Mouse (Mus musculus): ENCODE measurements around the gene Trim23. TPM values are rescaled to one million over a fixed set of nuclear protein-coding genes. Genes with fewer than 3 reads are reported as not detected.
"Not testable (repeated sequence)": the region's sequence is repeated elsewhere in the genome, so short reads cannot be mapped to it uniquely, and the experiment has no call there.

Gene Trim23
- 13.4 and 13.6 TPM in 2 replicates for total RNA-seq (2014; fragmentation: Nextera tagmentation)
- 29.4 and 33.7 TPM in 2 replicates for total RNA-seq (2017)

DNA sequence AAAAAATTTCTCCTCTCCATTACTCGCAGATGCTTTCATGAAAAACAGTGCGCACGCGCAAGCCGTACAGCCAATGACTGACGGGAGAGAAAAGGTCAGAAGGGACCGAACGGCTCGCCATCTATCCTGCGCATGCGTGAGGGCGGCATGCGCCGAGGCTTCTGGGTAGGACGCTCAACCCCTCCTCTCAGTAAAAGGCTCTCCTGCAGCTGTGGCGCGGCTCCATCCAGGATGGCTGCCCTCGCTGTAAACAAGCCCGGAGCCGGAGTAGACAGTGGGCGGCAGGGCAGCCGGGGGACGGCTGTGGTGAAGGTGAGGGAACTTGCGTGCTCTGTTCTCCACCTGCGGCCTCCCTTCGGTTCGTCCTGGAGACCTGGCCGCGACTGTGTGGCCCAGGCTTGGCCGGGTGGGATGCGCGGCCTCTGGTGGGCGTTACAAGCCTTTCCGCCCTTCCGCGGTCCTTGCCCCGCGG, at the start of gene Trim23:
TSS of gene Trim23 (plus strand) at position 148 of the 472 bp plus-strand sequence.
- ATAC-seq (replicated peaks; ENCODE audit: low FRiP score, low TSS enrichment, poor library complexity, severe bottlenecking), result peak; percentile 91

DNA sequence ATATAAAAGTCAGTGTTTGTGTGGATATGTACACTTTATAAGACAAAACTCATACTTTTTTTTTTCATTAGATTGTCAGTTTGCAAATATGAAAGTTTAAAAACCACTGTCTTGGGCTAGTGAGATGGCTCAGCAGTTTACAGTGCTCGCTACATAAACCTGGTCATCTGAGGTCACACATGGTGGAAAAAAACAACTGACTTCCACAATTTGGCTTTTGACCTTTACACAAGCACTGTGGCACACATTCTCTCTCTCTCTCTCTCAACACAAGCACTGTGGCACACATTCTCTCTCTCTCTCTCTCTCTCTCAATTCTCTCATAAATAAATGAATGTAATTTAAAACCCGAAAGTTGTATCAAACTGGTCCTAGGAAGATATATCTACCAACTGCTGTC, 46.0 kb upstream of the Trim23 start:
- ATAC-seq (replicated peaks; ENCODE audit: low FRiP score, low TSS enrichment, poor library complexity, severe bottlenecking), result no peak

DNA sequence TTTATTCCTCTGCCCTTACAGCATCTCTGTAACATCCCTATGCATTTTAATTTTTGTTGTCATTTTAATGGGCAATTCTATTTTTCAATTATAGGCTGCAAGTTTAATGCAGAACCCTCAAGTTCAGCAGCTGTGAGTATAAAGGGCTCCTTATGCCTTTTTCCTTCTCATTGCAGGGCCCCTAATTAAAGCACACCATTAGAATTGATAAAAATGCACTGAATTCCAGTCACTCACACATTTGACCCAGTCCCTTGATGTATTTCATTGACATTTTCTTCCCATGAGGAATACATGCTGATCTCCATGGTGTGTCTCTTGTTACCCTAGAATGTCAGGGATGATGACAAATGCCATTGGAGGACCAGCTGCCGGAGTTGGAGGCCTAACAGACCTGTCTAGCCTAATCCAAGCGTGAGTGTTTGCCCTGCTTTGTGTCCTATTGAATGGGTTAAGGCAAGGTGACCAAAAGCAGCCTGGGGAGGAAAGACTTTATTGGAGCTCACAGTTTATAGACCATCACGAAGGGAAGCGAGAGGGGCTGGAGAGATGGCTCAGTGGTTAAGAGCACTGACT, 44.0 kb upstream of the Trim23 start:
- ATAC-seq (replicated peaks; ENCODE audit: low FRiP score, low TSS enrichment, poor library complexity, severe bottlenecking), result no peak

DNA sequence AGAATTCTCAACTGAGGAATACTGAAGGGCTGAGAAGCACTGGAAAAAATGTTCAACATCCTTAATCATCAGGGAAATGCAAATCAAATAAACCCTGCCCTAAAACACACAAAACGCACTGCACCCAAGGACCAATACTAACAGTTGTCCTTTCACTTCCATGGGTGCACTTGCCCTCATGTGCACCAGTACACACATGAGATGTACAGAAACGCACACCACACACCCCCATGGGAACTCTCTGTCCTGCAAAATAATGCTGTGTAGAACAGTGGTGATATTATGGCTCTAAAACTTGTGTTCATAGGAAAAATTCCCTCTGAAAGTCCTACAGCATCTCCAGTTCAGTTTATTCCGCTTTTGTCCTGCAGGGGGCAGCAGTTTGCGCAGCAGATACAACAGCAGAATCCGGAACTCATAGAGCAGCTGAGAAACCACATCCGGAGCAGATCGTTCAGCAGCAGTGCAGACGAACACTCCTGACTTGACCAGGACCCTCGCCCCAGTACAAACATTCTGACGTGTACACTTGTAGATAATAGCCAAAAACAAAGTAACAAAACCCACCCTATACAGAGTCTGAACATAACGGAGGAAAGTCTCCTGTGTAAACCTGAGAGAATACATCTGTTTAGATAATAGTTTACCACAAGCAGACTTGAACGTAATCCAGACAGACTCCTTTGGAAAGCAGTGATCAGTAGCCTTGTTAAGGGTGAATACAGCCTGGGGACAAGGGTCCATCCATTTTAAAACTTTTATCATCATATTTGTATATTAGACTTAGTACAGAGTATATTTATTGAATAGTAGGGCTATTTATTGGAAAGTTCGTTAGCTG, 39.0 kb upstream of the Trim23 start:
- peak; percentile 94 for ATAC-seq (replicated peaks; ENCODE audit: low FRiP score, low TSS enrichment, poor library complexity, severe bottlenecking)

DNA sequence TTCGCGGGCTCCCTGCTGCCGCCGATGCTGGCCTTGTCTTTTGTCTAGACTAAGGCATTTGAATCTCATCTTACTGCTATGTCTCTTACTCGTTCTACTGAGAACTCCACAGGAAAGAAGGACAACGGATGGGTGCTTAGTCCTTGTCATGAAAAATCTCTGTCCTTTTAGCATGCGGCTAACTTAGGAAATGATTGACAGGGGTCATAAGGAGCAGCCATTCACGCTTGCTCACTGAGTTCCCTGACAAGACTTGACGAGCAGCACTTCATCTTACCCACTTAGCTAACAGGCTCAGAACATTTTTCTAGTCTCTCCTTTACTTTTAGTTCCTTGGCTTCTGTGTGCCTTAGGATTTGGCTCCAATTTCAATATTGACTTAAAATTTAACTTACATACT, 33.7 kb upstream of the Trim23 start:
- ATAC-seq (replicated peaks; ENCODE audit: low FRiP score, low TSS enrichment, poor library complexity, severe bottlenecking), result no peak

DNA sequence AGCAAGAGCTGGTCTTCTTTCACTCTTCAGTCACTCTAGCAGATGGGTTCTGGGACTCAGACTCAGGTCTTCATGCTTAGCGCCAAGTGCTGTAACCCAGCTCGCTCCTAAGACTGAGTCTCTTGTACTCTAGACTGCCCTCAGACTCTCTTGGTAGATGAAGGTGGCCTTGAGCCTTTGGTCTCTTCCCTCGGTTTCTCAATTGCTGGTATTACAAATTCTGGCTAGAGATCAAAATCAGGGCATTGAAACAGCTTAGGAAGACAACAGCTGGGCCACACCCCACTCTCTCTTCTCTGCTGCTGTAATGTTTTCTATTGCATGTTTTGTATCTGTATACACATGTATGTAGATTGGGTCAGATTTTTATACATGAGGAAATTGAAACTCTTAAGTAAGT, 33.0 kb upstream of the Trim23 start:
- no peak for ATAC-seq (replicated peaks; ENCODE audit: low FRiP score, low TSS enrichment, poor library complexity, severe bottlenecking)

DNA sequence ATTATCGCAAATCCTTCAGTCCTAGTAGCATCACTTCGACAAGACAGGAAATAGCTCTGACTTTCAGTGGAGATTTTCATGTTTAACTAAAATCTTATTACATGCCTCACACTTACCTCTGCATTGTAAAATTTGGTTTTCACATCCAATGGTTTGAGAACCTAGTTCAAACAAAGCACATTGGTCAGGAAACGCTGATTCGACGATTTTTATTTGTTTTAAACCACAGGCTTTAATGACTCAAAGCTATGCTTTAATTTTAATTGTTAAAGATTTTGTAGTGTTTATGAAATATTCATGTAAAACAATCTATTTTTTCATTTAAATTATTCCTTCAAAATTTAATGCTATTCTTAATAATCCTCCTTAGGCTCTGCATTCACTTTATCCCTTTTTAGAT, 24.4 kb upstream of the Trim23 start:
- no peak for ATAC-seq (replicated peaks; ENCODE audit: low FRiP score, low TSS enrichment, poor library complexity, severe bottlenecking)

DNA sequence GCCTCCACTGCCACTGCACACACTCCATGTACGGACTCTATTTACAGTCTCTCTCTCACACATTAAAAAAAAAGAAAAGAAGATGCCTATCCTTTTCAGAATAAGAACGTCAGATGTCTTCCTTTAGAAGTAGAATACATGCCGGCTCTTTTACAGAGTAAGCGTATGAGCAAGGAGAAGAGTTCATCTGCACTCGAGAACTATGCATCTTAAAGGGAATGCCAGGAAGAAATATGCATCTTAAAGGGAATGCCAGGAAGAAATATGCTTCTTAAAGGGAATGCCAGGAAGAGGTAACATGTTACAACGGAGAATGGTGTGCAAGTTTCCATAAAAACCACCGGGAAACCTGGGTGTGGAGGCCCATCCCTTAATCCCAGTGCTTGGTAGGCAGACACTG, 23.5 kb upstream of the Trim23 start:
- no peak for ATAC-seq (replicated peaks; ENCODE audit: low FRiP score, low TSS enrichment, poor library complexity, severe bottlenecking)

DNA sequence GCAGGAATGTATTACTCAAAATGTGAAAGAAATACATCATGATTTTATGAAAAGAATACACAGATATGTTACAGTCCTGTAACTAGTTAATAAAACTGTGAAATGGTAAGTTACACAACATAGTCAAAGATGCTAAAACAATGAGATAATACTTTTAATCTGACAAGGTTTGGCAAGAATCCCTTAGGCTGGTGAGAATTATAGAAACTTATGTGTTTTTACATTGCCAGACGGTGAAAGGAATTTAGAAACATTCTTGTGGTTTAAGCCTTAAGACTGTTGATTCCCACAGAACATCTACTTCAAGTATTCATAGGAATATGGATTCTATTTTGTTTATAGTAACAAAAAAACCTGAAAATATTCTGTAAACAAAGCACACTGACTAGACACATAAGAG, 22.9 kb upstream of the Trim23 start:
- ATAC-seq (replicated peaks; ENCODE audit: low FRiP score, low TSS enrichment, poor library complexity, severe bottlenecking), result no peak

DNA sequence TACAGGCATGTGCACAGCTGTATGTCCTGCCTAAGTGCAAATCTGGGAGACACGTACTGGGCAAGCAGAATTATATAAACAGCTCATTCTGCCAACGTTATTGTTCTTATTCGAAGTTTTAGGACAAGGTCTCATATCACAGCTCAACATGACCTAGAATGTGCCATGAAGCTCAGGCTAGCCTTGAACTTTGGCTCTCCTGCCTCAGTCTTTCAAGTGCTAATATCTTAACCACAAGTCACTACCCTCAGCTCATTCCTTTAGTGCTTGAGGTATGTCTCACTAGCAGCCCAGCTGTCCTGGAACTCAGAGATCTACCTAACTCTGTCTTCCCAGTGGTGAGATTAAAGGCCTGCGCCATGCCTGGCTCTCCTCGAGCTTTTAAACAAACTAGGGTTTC, 6.9 kb upstream of the Trim23 start:
- no peak for ATAC-seq (replicated peaks; ENCODE audit: low FRiP score, low TSS enrichment, poor library complexity, severe bottlenecking)

DNA sequence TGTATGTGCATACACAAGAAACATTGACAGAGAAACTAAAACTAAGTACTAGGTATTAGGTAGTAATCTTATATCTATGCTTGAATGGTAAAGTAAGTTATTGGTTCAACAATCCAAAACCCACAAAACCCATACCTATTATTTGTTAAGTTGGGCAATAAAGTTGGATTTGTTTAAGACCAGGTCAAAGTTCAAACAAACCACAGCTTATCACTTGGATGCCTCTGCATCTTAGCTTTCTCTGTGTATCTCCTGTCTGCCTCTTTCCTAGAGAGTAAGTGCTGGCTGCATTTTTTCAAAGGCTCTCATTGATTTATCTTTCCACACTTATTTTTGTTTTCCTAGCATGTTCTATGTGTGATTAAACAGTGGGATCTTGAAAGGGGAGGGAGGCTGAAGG, 6.1 kb upstream of the Trim23 start:
- peak; percentile 20; the same call in 1 of the 2 replicates for ATAC-seq (replicated peaks; ENCODE audit: low FRiP score, low TSS enrichment, poor library complexity, severe bottlenecking)

DNA sequence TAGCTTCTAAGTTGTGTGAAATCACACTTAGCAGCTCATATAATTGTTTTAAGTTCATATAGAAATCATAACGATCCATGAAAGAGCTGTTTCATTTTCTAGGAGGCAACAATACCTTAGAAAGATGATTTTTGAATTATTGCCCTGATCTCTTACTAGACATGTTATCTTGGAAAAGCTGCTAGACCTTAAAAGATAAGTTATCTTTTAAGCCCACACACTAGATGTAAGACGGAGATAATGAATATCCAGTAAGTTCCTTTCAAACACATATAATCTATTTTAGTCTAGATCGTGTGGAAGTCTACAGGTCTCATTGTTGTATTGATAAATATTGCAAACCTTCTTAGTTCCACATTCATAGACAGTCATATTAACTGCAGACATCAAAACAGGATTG, 1.7 kb upstream of the Trim23 start:
- no peak for ATAC-seq (replicated peaks; ENCODE audit: low FRiP score, low TSS enrichment, poor library complexity, severe bottlenecking)

DNA sequence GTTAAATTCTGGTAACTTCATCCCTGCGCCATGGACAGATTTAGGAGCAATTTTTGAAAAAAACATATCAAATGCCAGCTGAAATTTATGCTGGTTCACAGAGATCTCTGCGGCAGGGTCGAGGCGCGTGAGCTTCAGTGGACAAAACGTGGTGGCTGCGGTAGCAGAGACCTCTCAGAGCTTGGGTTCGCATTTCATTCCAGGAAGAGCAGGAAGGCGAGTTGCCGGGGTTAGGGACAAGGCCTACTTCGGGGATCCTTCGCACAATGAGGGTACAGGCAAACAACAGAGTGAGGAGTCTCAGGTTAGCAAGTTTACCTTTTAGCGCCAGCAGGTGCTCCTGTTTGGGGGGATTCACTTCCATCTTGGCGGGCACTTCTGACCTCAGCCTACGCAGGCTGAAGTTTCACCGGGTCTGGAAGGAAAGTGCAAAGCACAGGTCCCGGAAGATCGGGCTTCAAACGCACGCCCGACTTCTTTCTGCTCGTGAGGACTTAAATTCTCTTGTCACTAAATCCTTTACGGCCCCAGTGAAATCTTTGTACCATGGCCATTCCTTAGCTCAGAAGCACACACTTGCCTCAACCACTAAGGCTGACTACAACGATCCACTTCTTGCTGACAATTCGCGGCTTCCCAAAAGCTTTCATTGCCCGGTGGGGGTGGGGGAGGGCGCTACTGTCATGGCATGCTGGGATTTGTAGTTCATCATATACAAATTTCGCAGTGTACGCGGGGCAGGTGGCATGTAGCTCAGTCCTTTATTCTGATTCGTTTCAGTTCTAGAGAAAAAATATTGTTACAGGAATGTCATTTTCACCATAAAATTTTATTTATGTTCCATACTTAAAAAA, 574 bp upstream of the Trim23 start, which contains the start of gene Trappc13:
TSS of gene Trappc13 (minus strand) at position 674 of the 854 bp plus-strand sequence.
- ATAC-seq (replicated peaks; ENCODE audit: low FRiP score, low TSS enrichment, poor library complexity, severe bottlenecking), result peak; percentile 72

DNA sequence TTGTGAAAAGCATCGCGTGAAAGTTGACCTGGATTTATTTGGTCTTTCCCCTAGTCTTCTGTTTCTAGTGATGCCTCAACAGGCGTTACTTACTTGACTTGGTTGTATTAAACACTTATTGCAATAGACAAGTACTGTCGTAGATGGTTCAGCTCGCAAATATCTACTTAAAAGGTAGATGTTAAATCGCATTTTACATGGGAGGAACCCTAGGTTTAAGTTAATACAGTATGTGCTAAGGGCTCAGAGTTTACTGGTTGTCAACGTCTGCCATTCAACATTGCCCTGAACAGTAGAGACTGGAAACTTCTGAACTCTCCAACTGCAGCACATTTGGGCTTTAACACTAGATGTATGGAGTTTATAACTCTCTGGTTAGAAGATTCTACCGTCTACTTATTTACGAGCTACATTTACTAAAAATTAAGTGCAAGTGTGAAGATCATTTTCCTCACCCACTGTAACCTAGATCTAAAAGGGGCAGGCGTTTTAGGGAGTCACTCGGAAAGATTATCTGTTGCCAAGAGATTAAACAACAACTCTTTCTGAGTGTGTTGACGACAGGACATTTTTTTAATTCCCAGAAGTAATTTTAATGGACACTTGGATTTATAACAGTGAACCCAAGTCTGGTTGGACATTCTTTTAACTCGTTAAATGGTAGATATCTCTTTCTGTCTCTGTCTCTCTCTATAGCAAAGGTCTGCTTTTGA, 735 bp downstream of the Trim23 start:
- ATAC-seq (replicated peaks; ENCODE audit: low FRiP score, low TSS enrichment, poor library complexity, severe bottlenecking), result peak; percentile 49

DNA sequence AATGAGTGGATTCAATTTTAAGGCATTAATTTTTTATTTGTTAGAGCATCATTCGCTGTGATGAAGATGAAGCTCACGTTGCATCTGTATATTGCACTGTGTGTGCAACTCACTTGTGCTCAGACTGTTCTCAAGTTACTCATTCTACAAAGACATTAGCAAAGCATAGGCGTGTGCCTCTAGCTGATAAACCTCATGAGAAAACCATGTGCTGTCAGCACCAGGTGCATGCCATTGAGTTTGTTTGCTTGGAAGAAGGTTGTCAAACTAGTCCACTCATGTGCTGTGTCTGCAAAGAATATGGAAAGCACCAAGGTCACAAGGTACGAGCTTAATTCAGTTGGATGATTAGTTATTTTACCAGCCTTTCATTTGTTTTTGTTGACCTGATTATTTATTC, 8.8 kb downstream of the Trim23 start:
- no peak for ATAC-seq (replicated peaks; ENCODE audit: low FRiP score, low TSS enrichment, poor library complexity, severe bottlenecking)

DNA sequence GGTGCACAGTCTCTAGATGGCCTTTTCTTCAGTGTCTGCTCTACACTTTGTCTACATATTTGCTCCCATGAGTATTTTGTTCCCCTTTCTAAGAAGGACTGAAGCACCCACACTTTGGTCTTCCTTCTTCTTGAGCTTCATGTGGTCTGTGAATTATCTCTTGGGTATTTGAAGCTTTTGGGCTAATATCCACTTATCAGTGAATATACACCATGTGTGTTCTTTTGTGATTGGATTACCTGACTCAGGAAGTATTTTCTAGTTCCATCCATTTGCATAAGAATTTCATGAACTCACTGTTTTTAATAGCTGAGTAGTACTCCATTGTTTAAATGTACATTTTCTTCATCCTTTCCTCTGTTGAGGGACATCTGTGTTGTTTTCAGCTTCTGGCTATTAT, 17.3 kb downstream of the Trim23 start:
- not testable (repeated sequence) for ATAC-seq (replicated peaks; ENCODE audit: low FRiP score, low TSS enrichment, poor library complexity, severe bottlenecking)

DNA sequence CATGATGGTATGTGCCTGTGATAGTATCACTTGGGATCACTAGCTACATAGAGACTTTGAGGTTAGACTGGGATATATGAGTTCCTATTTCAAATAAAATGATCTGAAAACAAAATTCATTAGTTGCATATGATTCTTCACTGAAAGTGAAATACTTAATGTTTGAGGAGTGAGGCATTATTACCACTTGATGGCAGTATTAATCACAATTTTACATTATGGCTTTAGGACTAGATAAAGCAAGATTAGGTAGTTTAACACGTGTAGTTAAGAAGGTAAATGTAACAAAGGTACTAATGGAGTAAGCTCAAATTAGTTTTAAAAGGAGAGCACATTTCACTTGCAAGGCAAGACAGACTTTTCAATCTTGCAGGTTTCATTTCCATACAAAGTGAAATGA, 25.7 kb downstream of the Trim23 start:
- 0 out of 2 replicates have a peak, but pooled peaks have one; percentile 67 for ATAC-seq (replicated peaks; ENCODE audit: low FRiP score, low TSS enrichment, poor library complexity, severe bottlenecking)

DNA sequence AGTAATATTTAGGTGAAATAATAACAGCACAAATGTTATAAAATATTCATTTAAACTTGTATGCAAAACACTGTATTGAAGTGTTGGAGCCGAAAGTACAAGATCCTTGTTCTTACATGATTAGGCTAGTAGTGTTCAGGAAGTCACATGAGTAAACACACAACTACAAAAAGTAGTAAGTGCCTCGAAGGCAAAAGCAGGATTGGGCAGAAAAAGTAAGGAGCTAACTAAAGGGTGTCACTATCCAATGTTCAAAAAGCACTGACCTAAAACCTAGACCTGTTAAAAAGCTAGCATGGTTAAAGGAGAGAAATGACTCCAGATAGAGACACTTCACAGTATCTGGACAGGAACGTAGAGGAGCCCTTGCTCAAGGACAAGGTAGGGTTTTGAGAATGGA, 48.9 kb downstream of the Trim23 start:
- no peak for ATAC-seq (replicated peaks; ENCODE audit: low FRiP score, low TSS enrichment, poor library complexity, severe bottlenecking)

DNA sequence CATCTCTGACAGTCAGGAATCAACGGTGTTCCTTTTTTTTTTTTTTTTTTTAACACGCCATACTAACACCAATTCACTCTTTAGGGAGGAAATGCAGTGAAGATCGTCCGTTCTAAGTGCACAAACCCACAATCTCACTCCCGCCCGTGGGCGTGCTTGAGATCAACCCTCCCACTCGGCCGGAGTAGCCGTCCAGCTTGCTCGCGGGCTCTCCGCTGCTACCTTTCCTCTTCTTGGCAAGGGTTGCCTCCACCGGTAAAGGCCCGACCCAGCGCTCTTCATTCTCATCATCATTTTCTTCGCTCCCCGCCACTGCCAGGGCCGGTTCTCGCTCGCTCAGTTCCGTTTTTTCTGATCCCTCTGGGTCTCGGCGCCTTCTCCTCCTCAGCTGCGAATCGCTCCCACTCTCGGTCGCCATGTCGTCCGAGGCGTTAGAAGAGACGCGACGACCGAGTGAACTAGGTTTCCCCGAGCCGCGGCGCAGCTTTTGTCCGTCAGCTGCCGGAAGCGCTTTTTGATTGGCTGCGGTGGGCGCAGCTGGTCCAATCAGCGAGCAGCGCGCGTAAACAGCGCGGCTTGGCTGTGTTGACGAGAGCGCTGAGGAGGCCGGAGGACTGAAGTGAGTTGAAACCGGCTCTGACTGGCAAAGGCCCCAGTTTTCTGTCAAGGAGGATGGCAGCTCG, 49.9 kb downstream of the Trim23 start, which contains the start of the genes Cenpk and Ppwd1:
TSS of gene Cenpk (plus strand) at position 228 of the 683 bp plus-strand sequence.
TSS of gene Ppwd1 (minus strand) at position 460 of the 683 bp plus-strand sequence.
- ATAC-seq (replicated peaks; ENCODE audit: low FRiP score, low TSS enrichment, poor library complexity, severe bottlenecking), result peak; percentile 96
